Mouse (Mus musculus) limb, embryonic 14.5 days (tissue): ENCODE results near the gene Rps18. TPM values are rescaled to one million over a fixed set of nuclear protein-coding genes. Genes with fewer than 3 reads are reported as not detected.
A peak's percentile ranks its signal among the peaks of the same experiment; 100 is the strongest.

Experiments
- ATAC-seq: fragments of 200-750 bp; cut with Nextera tagmentation; 2 replicates; pipeline ENCODE4 v1.8.0; 2017; ENCODE audit warnings: low read depth, moderate number of reproducible peaks, moderate TSS enrichment; ENCODE audit not compliant: low FRiP score
- DNase-seq: peaks from one replicate; pipeline ENCODE4 v3.0.0-alpha.2; 2015; ENCODE audit warnings: low spot score
- H3K27ac ChIP-seq: fragments of 300-500 bp; sonication (generic); replicated peaks from 2 replicates; pipeline ENCODE4 v1.5.1; 2014; ENCODE audit warnings: low read depth, mild to moderate bottlenecking, low read length, moderate library complexity, mixed read lengths
- H3K27me3 ChIP-seq: fragments of 300-500 bp; sonication (generic); 2 replicates; pipeline ENCODE4 v1.6.1; 2014; ENCODE audit warnings: low read length, mixed read lengths; ENCODE audit not compliant: control insufficient read depth, insufficient read depth
- H3K36me3 ChIP-seq: fragments of 300-500 bp; sonication (generic); 2 replicates; pipeline ENCODE4 v1.6.1; 2014; ENCODE audit warnings: mild to moderate bottlenecking, low read length, moderate library complexity, mixed read lengths; ENCODE audit not compliant: control insufficient read depth, insufficient read depth
- H3K4me1 ChIP-seq: fragments of 300-500 bp; sonication (generic); 2 replicates; pipeline ENCODE4 v1.6.1; 2014; ENCODE audit warnings: antibody characterized with exemption, low read length, mixed read lengths; ENCODE audit not compliant: control insufficient read depth, insufficient read depth
- H3K4me2 ChIP-seq: fragments of 300-500 bp; sonication (generic); replicated peaks from 2 replicates; pipeline ENCODE4 v1.6.1; 2014; ENCODE audit warnings: low read depth, mild to moderate bottlenecking, low read length, moderate library complexity; ENCODE audit not compliant: severe bottlenecking
- H3K4me3 ChIP-seq: fragments of 300-500 bp; sonication (generic); replicated peaks from 2 replicates; pipeline ENCODE4 v1.5.1; 2014; ENCODE audit warnings: low read length
- H3K9ac ChIP-seq: fragments of 300-500 bp; sonication (generic); 2 replicates; pipeline ENCODE4 v1.6.1; 2014; ENCODE audit warnings: mild to moderate bottlenecking, low read depth, low read length, moderate library complexity; ENCODE audit not compliant: severe bottlenecking
- H3K9me3 ChIP-seq: fragments of 300-500 bp; sonication (generic); 2 replicates; pipeline ENCODE4 v1.6.1; 2016; ENCODE audit warnings: low read length; ENCODE audit not compliant: control insufficient read depth
- POLR2A ChIP-seq: fragments of 200-500 bp; IDR thresholded peaks from 2 replicates; pipeline ENCODE4 v1.8.0; 2012; ENCODE audit warnings: inconsistent platforms, mild to moderate bottlenecking, moderate library complexity, borderline replicate concordance; ENCODE audit not compliant: insufficient read depth, insufficient read length; ENCODE audit errors: extremely low read depth
- WGBS: fragments of 180-500 bp; shearing (Covaris S2); extraction: QIAGEN DNeasy Blood & Tissue Kit; methylation state at CpG from one replicate; pipeline ENCODE4 v1.1.7; 2014; 5-methylcytosine and 5-hydroxymethylcytosine counted together
- polyA plus RNA-seq, 2 experiments: library from polyadenylated mRNA; depleted of rRNA in 1 of 2; stranded (reverse) in 1 of 2; unstranded in 1 of 2; fragments of >200 nt; fragmentation: Nextera tagmentation in 1 of 2; extraction: Ambion mirVana in 1 of 2; gene quantifications; 2 replicates each; pipeline versions ENCODE4 v1.2.1 to v1.2.3; 2012 to 2014

The Rps18 gene
- polyA plus RNA-seq, 2 experiments, result 1,284 to 2,245 TPM

GRCm38 (mm10) chr17:33980181-33981035, 24.6 kb upstream of the Rps18 start:
- ATAC-seq (no peak), DNase-seq (peak; percentile 14)
- Histone ChIP-seq H3K9ac (no peak overlapping the region), H3K4me2 (peak overlapping the region; percentile 56), H3K4me3 (no peak overlapping the region), H3K4me1 (no peaks in the 10 kb centered on the region), H3K9me3 (no peaks in the 10 kb centered on the region), H3K27me3 (peaks cover 29% of the 10 kb centered on the region), H3K36me3 (no peaks in the 10 kb centered on the region), H3K27ac (no peak overlapping the region)
- no peak for TF ChIP-seq POLR2A
- WGBS, result 73% methylated on average over 19 of the region's 19 CpGs

- WGBS, result 61% methylated on average over 6 of the region's 6 CpGs
- no peak for ATAC-seq
- Histone ChIP-seq H3K9ac (no peak overlapping the region), H3K27me3 (peaks cover 29% of the 10 kb centered on the region), H3K4me1 (no peaks in the 10 kb centered on the region), H3K4me2 (no peak overlapping the region), H3K27ac (no peak overlapping the region), H3K36me3 (no peaks in the 10 kb centered on the region), H3K9me3 (no peaks in the 10 kb centered on the region), H3K4me3 (no peak overlapping the region)
- TF ChIP-seq POLR2A, result no peak
- DNase-seq, result no peak
Measured at GRCm38 (mm10) chr17:33979512-33980050, 23.8 kb upstream of the Rps18 start.

GRCm38 (mm10) chr17:33978631-33979031, 22.8 kb upstream of the Rps18 start:
- H3K27ac ChIP-seq, result no peak overlapping the region
- peak overlapping the region; percentile 49 for H3K4me2 ChIP-seq
- WGBS, result 10% methylated on average over 15 of the region's 17 CpGs
- DNase-seq (no peak), ATAC-seq (no peak)
- peaks cover 29% of the 10 kb centered on the region for H3K27me3 ChIP-seq
- H3K4me1 ChIP-seq, result no peaks in the 10 kb centered on the region
- H3K4me3 ChIP-seq, result peak overlapping the region; percentile 27
- no peaks in the 10 kb centered on the region for H3K36me3 ChIP-seq
- TF ChIP-seq POLR2A, result no peak
- peak overlapping the region; percentile 34; the same call in 1 of the 2 replicates for H3K9ac ChIP-seq
- no peaks in the 10 kb centered on the region for H3K9me3 ChIP-seq

- H3K4me3 ChIP-seq, result peak overlapping the region; percentile 27
- H3K4me1 ChIP-seq, result no peaks in the 10 kb centered on the region
- peak overlapping the region; percentile 49 for H3K4me2 ChIP-seq
- peak overlapping the region; percentile 34 for H3K9ac ChIP-seq
- no peak overlapping the region for H3K27ac ChIP-seq
- WGBS, result 3% methylated on average over 57 of the region's 57 CpGs
- no peaks in the 10 kb centered on the region for H3K36me3 ChIP-seq
- TF ChIP-seq POLR2A, result no peak
- DNase-seq (no peak), ATAC-seq (no peak)
- H3K9me3 ChIP-seq, result no peaks in the 10 kb centered on the region
- peaks cover 29% of the 10 kb centered on the region for H3K27me3 ChIP-seq
Measured at GRCm38 (mm10) chr17:33977861-33978557, 22.2 kb upstream of the Rps18 start.

- H3K27ac ChIP-seq, result no peak overlapping the region
- no peaks in the 10 kb centered on the region for H3K9me3 ChIP-seq
- H3K4me2 ChIP-seq, result no peak overlapping the region
- WGBS, result 68% methylated on average over 3 of the region's 3 CpGs
- no peak for DNase-seq
- ATAC-seq, result no peak
- H3K36me3 ChIP-seq, result no peaks in the 10 kb centered on the region
- no peak overlapping the region for H3K9ac ChIP-seq
- peaks cover 11% of the 10 kb centered on the region for H3K27me3 ChIP-seq
- H3K4me1 ChIP-seq, result no peaks in the 10 kb centered on the region
- TF ChIP-seq POLR2A, result no peak
- H3K4me3 ChIP-seq, result no peak overlapping the region
Measured at GRCm38 (mm10) chr17:33973572-33973971, 17.8 kb upstream of the Rps18 start.
